Mouse (Mus musculus): Measurements from ENCODE around the gene Pou6f1.
A peak's percentile ranks its signal among the peaks of the same experiment; 100 is the strongest.
"Not testable (repeated sequence)": the region's sequence is repeated elsewhere in the genome, so short reads cannot be mapped to it uniquely, and the experiment has no call there.

The Pou6f1 gene

DNA sequence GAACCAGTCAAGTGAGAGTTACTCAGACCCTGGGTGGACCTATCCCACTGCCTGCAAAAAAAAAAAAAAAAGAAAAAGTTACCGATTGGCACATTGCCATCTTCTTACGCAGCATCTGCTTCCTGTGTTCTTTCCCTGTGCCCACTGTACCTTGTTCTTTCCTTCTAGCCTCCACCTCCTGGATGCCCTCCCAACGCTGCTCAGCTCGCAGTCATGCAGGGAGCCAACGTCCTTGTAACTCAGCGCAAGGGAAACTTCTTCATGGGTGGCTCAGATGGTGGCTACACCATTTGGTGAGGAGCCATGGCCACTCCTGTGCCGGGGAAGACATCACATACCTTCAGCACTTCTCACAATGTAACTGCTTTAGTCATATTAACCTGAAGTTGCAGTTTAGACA lies 19.4 kb upstream of the Pou6f1 start:
- DNase-seq (ENCODE audit: low spot score): no peak

DNA sequence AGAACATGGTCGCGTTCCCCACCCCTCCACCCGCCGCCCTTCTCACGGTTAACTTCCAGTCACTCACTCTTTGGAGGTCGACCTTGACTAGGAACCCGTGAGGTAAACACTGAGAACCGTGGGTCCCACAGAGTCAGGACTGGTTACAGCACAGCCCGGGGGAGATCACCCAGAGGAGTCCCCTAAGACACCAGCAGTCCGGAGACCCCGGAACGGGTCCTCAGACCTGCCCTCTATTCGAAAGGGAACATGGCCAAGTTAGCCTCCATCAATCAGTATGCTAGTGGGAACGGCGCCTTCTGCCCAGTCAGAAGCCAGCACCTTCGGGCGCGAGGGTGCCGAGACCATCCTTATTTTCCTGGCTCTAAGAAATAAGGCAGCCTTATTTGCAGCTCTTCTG lies 16.4 kb upstream of the Pou6f1 start:
- no peak for DNase-seq (ENCODE audit: low spot score)

DNA sequence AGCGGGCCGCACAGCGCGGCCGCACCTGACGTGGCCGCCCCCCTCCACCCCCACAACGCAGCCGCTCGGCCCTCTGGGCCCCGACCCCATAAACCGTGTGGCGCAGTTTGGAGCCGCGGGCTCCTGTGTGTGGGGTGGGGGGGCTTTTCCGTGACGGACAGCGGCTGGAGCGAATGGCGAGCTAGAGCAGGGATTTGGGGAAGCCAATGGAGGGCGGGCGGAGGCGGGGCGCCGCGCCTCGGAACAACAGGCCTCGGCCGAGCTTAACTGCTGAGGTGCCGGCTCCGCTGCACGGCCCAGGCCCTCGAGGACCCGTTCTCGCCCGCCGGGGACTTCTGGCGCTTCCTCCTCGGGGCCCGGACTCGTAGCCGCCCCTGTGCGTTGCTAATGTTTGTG lies 16.0 kb upstream of the Pou6f1 start:
- DNase-seq (ENCODE audit: low spot score): peak; percentile 86

DNA sequence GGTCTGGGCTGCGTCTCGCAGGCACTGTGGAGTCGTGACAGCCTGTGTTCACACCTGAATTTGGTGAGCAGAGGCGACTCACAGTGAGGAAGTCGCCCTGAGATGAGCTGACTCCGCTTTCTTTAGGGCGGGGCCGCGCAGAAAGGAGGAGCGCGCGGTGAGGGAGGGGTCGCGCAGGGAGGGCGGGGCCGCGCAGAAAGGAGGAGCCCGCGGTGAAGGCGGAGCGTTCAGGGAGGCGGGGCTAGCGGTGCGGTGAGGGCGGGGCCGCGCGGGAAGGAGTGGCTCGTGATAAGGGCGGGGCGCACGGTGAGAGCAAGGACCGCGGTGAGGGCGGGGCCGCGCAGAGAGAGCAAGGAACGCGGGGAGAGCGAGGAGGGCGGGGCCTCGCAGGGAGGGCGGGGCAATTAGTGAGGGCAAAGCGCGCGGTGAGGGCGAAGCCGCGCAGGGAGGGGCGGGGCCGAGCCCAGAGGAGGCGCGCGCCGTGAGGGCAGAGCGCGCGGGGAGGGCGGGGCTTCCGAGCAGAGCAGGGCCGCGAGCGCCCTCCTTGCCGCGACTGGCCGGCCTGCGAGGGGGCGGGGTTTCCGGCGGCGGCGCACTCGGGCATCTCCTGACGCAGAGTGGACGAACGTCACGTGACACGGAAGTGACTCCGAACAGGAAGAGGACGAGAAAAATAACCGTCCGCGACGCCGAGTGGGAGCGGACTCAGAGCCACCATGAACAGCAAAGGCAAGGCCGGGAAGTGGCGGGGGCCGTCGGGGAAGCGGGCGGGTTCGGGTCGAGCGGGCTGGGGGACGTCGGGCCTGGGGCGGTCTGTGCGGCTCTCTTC lies 15.4 kb upstream of the Pou6f1 start, which contains the start of gene Dazap2:
TSS of gene Dazap2 (plus strand) at position 354 of the 829 bp plus-strand sequence.
- DNase-seq (ENCODE audit: low spot score): peak; percentile 98

DNA sequence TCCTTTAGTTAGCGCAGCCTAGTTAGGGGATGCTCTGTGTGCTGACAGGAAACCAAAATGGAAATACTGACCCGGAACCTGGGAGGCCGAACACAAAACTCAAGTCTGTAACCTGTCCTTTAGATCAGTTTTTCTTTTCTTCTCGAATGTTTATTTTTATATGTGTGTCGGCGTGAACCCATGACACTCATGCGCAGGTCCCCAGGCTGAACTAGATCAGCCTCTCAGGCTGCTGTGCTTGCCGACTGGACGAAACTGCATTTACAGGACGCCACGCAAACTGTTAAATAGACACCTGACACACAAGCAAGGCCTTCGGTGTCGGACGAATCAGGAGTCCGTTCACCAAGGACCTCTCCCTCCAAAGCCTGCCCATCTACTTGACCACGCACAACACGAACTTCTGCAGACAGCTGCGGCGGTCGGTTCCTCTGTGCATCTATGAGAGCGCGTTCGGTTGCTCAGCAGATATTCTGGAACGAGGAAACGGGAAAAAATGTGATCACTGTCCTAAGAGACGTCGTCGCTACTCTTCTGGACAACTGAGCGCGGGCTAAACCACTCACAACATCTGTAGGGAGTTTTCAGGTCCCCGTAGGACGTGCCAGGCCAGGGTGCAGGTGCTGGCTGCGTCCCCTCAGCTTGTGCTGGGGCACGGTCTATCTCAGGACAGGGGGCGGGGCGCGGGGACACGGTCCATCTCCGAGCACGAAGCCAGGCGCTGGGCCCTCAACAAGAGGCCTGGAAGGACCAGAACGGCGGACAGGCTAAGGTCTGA lies 14.6 kb upstream of the Pou6f1 start:
- DNase-seq (ENCODE audit: low spot score): no peak

DNA sequence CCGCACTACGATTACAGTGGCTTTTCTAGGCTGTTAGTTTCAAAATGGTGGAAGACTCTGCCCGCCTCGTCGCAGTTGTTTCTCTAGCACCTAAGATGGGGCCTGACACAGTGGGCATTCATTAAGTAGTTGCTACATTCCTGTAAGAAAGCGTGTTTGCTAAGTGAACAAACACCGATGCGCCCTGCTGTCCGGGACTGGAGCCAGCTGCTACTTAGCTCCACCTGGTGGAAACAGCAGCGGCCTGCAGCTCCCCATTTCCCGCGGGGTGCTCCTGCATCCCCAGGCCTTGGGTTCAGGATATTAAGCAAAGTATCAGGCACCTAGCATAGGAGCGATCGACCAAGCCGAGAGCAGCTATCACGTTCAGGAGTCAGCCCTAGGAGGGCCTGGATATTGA lies 13.8 kb upstream of the Pou6f1 start:
- DNase-seq (ENCODE audit: low spot score): peak; percentile 77

DNA sequence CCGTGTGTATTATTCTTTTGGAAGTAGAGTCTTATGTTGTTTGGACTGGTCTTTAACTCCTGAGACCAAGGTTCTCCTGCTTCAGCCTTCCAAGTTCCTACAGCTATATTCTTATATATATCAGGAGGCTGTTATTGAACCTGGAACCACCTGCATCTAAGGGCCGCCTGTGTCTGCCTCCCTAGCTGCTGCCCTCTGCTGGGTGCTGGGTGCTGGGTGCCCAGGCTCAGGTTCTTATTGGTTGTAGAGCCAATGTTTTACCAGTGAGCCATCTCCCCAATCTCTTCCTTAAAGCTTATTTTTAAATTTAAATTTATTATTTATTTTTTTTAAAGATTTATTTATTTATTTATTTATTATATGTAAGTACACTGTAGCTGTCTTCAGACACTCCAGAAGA lies 12.6 kb upstream of the Pou6f1 start:
- no peak for DNase-seq (ENCODE audit: low spot score)

DNA sequence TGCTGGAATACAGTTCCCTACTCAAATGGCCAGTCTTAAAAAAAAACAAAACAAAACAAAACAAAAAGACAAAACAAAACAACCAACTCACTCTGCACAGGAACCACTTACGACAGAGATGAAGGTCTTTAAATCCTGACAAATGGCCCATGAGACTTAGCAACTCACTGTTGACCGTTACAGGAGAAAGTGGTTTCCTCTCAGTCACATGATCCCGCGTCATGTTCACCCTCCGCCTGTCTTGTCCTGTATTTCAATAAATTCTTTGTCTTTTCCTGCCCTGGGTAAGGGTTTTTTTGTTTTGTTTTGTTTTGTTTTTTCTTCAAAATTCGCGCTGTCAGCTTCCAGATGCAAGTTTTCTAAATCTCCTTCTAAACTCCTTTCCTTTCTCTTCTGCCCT lies 12.2 kb upstream of the Pou6f1 start:
- DNase-seq (ENCODE audit: low spot score): no peak

DNA sequence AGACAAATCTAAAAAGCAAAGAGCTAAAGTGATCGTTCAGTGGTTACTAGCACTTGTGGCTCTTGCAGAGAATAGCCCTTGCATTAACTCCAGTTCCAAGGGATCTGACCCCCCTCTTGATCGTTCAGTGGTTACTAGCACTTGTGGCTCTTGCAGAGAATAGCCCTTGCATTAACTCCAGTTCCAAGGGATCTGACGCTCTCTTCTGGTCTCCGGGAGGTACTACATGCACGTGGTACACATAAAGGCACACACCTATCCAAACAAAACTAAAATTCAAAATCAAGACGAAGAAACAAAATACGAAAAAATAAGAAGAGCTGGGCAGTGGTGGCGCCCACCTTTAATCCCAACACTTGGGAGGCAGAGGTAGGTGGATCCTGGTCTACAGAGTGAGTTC lies 6.9 kb upstream of the Pou6f1 start:
- DNase-seq (ENCODE audit: low spot score): not testable (repeated sequence)

DNA sequence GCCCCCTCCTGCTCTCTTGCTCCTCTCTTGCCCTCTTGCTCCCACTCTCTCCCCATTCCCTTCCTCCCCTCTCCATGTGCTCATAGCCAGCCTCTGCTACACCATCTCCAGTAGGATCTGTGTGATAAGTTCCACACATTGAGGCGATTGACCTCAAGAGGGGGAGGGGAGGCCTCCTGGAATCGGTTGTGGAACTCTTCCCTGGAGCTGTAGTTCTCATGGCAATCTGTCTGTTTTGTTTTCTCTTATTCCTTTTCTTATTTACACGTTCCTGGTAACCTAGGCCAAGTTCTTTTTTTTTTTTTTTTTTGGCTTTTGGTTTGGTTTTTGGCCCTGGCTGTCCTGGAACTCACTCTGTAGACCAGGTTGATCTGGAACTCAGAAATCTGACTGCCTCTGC lies 1.9 kb upstream of the Pou6f1 start:
- no peak for DNase-seq (ENCODE audit: low spot score)

DNA sequence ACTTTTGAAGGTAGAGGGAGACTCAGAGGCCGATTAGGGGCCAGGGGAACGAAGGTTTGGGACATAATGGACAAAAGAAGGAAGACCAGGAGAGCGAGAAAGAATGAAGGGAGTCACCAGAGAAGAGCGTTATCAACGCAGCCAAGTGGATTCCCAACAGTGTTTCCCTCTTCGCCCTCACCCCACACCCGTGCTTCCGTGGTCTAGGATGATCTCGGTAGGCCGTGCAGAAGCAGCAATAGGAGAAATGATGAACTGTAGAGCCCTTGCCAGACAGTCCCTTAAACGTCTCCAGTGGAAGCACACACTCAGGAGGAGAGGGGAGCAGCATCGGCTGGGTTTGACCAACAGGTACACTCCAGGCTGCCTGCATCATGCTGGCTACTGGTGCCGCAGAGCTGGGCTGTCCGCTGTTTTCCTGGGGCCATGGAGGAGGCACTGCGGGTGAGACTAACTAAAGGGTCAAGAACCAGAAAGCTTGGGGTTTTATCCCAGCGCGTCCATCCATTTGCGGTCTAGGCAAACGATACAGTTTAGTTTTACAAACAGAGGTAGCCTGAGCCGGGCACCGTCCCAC lies 1.0 kb upstream of the Pou6f1 start:
- DNase-seq (ENCODE audit: low spot score): no peak

DNA sequence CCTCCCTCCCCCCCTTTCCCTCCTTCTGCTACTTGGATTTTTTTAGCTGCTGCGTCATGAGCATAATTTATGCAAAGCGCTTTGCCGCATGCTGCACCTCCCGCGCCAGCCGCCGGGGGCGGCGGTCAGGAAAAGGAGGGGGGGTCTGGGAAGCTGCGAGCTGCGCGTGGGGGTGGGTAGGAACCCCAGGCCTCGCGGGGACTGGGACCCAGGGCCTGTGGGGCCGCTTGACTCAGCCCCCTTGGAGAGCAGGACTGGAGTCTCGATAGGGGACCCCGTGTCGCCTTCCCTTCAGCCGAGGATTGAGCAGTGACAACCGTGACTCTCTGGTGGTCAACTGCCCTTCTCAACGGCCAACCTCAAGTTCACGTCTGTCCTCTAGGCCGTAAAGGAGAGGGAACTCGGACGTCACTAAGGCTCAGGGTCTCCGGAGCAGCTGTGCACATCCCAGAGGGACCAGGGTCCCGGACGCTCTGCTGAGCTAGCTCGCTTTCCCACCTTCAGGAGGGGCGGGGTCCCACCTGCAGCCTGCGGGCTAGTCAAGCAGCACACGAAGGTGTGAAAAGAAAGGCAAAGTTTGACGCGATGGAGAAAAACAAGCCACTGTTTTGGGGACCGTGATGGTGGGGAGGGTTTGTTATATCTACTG lies 387 bp upstream of the Pou6f1 start:
- peak; percentile 77 for DNase-seq (ENCODE audit: low spot score)

DNA sequence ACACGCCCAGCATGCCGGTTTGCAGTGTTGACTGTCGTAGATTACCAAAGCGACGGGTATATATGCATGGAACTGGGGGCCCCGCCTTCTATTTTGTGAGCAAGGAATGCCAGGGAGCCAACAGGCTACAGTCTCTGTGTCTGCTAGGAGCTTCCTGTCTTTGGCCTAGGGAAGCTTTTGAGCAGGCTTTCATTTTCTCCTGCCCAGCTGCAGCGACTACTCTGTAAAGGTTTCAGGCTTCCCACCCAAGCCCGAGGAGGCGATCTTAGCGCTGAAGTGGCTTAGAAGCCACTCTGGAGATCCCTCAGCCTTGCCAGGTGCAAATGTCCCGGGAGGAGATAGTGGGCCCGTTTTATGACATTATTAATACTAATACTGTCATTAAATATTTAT lies 905 bp downstream of the Pou6f1 start:
- DNase-seq (ENCODE audit: low spot score): peak; percentile 62

DNA sequence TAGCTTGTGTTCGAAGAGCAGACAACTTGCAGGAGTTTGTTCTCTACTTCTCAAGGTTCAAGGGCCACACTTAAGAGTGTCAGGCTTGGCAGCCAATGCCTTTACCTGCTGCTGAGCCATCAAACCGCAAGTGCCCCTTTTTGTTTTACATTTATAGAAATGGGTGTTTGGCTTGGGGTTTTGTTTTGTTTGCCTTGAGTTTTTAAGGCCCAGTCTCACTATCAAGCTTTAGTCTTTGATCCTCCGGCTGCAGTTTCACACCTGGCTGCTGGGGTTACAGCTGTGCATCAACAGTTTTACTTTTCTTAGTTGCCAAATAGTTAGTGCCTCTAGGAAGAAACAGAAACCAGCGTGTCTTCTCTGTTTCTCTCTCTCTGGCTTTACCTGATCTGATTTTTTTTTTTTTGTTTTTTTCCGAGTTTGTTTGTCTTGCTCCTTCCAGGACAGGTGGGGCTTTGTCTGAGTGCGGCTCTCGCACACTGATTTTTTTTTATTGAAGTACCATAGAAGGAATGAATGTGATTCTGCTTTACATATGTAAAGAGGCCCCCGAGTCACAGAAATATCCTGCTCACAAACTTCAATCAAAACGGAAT lies 1.4 kb downstream of the Pou6f1 start:
- DNase-seq (ENCODE audit: low spot score): peak; percentile 73

DNA sequence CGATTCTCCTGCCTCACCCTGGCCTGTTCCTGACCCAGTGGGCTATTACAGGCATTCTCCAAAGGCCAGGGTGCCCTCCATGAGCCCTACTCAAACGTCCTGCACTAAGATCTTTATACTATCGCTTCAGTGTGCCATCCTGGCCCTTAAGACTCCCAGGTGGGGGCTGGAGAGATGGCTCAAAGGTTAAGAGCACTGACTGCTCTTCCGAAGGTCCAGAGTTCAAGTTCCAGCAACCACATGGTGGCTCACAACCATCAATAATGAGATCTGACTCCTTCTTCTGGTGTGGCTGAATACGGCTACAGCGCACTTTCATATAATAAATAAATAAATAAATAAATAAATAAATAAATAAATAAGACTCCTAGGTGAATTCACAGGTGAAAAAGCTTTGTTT lies 7.0 kb downstream of the Pou6f1 start:
- no peak for DNase-seq (ENCODE audit: low spot score)

DNA sequence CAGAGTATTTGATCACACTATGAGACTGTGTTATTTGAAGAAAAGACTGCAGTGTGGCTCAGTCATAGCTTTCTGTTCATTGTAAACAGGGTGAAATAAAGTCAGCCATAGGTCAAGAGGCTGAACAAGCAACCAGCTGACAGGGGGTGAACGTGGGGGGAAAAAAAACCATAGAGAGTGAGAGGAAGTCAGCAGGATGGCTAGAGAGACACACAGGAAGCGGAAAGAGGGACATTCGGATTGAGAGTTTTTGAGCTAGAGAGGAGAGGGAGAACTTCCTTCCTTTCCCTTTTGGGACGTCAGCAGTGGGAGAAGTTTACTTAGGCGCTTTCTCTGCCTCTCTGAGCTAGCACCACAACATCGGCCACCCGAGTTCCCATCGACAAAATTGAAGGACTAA lies 9.3 kb downstream of the Pou6f1 start:
- peak; percentile 24 for DNase-seq (ENCODE audit: low spot score)

DNA sequence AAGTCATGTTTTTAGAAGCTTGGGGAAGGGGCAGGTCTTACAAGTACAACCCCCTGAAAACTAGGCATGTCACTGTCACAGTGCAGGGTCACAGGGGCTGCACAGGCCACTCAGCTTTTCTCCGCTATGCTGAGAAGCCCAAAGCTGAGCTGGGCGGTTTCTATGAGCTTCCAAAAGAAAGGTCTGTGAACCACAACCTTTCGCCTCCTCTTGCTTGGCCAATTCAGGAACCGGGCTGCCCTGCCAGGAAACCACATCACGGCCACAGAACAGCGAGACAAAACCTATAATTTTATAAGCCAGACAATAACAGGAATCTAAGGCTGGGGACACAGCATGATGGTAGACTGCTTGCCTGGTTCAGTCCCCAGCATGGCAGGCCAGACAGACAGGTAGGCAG lies 11.5 kb downstream of the Pou6f1 start:
- no peak for DNase-seq (ENCODE audit: low spot score)

DNA sequence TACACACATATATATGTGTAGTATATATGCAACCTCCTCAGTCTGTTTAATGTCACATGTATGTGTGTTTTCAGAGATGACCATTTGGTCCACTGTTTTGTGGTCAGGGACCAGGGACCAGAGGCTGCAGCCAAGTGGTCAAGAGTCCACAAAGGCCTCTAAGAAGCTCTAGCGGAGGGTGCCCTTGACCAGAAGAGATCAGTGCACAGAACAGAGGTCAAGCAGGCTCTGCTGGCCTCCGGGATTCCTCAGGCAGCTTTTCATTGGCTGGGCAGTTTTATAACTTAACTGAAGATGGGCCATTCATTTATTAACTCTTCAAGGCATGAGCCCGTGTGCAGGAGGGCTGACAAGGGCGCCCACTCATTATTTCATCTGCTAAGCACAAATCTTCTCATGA lies 12.6 kb downstream of the Pou6f1 start:
- no peak for DNase-seq (ENCODE audit: low spot score)

DNA sequence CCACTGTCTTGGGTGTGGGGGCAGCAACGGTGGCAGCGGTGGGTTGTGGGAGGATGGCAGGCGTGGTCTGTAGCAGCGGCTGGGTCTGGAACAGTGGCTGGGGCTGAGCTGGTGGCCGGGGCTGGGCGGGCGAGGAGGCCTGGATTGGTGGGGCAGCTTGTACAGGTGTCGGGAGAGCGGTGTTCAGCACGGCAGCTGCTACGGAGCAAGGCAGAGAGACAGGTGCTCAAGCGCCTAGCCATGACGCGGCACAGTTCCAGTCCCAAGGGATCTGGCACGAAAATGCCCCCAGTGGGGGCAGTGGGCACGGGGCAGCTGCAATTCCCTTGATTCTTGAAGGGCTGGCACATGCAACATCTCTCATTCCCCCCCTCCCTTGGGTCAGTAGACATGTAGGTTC lies 13.9 kb downstream of the Pou6f1 start:
- no peak for DNase-seq (ENCODE audit: low spot score)

DNA sequence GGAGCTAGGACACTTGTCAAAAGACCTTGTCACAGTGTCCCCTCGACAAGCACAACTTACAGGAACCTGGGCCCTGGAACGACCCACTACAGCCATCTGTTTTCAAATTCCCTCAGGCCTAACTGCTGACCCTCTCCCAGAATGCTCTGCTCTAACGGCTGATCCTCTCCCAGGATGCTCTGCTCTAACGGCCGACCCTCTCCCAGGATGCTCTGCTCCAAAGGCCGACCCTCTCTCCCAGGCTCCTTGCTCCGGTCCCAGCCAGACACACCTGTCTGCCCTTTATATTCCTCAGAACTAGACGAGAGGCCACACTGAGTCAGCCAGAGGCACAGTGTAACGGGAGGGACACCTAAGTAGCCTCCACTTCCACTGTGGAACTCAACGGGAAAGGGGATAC lies 19.7 kb downstream of the Pou6f1 start:
- no peak for DNase-seq (ENCODE audit: low spot score)

DNA sequence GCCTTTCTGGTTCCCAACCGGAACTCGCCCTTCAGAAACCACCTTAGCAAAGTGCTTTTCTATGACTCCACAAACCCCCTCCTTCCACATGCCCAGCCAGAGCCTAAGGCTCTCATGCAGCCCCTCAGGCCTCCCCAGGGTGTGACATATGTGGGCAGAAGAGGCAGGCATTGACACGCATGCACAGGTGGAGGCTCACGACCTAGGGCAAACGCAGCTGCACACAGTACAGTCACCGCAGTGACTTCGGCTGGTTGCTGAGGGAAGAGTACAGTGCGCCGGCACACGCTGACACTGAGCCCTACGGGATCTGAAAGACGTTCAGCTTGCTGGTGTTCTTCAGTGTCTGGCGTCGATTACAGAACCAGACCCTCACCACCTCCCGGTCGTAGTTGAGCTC lies 21.8 kb downstream of the Pou6f1 start:
- DNase-seq (ENCODE audit: low spot score): no peak

DNA sequence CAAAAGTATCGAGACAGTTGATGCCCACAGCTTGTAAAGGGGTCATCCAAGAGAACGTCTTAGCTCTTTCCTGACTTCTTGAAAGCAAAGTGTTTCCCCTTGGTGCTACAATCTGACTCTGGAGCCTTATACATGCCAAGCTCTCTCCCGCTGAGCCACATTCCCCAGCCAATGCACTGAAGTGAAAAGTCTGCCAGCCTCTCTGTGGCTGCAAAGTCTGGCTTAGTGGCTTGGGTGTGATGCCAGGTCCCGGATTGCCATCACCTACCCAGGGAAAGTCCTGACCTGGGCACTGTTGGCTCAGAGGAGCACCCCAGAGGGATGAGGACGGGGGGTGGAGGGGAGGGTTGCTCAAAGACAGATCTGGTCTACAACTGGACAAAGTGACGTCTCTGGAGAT lies 23.0 kb downstream of the Pou6f1 start:
- DNase-seq (ENCODE audit: low spot score): no peak
